Mouse (Mus musculus) CH12.LX (cell line): ENCODE data around the gene Ap1m1.

Experiments
- CHD2 ChIP-seq: IDR thresholded peaks from 2 replicates; pipeline ENCODE4 v1.6.1; 2011; ENCODE audit warnings: low read length, improper control_type of control experiment
- EP300 ChIP-seq: IDR thresholded peaks from 2 replicates; pipeline ENCODE4 v1.6.1; 2011; ENCODE audit warnings: low read length, improper control_type of control experiment
- USF1 ChIP-seq: IDR thresholded peaks from 2 replicates; pipeline ENCODE4 v1.6.1; 2014; ENCODE audit warnings: low read depth, mild to moderate bottlenecking, inconsistent platforms, low read length, improper control_type of control experiment

DNA sequence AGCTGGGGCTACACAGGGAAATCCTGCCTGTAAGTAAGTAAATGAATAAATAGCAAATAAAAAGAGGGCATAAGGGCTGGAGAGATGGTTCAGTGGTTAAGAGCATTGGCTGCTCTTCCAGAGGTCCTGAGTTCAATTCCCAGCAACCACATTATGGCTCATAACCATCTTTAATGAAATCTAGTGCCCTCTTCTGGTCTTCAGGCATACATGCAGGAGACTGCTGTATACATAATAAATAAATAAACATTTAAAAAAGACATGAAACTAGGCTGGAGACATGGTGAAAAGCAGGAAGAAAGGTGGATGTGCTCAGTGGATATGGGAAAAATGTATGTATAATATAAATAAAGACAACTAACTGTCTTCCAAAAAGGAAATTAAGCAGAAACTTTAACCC lies 53.5 kb downstream of the Ap1m1 start:
- TF ChIP-seq CHD2 (no peak), EP300 (no peak), USF1 (no peak)
